Mouse (Mus musculus): ENCODE results near the gene G430095P16Rik.

G430095P16Rik gene

GRCm38 (mm10) chr8:84703466-84704249 lies 19.1 kb upstream of the G430095P16Rik start:
- DNase-seq = no peak

- peak; percentile 55 to 71 for DNase-seq
Observed at GRCm38 (mm10) chr8:84704356-84704755, 18.5 kb upstream of the G430095P16Rik start.

- no peak for DNase-seq
Observed at GRCm38 (mm10) chr8:84704867-84705831, 17.7 kb upstream of the G430095P16Rik start.

GRCm38 (mm10) chr8:84705960-84706359 lies 16.8 kb upstream of the G430095P16Rik start:
- no peak for DNase-seq

GRCm38 (mm10) chr8:84706610-84707266 lies 16.1 kb upstream of the G430095P16Rik start:
- no peak for DNase-seq

GRCm38 (mm10) chr8:84707267-84707883 lies 15.4 kb upstream of the G430095P16Rik start:
- no peak for DNase-seq

- DNase-seq = no peak
Observed at GRCm38 (mm10) chr8:84708071-84708541, 14.7 kb upstream of the G430095P16Rik start.

- DNase-seq = peak; percentile 87 to 92
Observed at GRCm38 (mm10) chr8:84708774-84709475, 13.9 kb upstream of the G430095P16Rik start.

GRCm38 (mm10) chr8:84709931-84710330 lies 12.9 kb upstream of the G430095P16Rik start:
- DNase-seq = no peak

- DNase-seq = no peak
Observed at GRCm38 (mm10) chr8:84711312-84711711, 11.5 kb upstream of the G430095P16Rik start.

GRCm38 (mm10) chr8:84711933-84712758 lies 10.7 kb upstream of the G430095P16Rik start:
- no peak for DNase-seq

- DNase-seq = no peak
Observed at GRCm38 (mm10) chr8:84712759-84713120, 10.1 kb upstream of the G430095P16Rik start.

- DNase-seq = no peak
Observed at GRCm38 (mm10) chr8:84713381-84713780, 9.4 kb upstream of the G430095P16Rik start.

- DNase-seq = no peak
Observed at GRCm38 (mm10) chr8:84714161-84714560, 8.6 kb upstream of the G430095P16Rik start.

GRCm38 (mm10) chr8:84715893-84716468 lies 6.8 kb upstream of the G430095P16Rik start:
- no peak for DNase-seq

- no peak for DNase-seq
Observed at GRCm38 (mm10) chr8:84716790-84717189, 6.0 kb upstream of the G430095P16Rik start.

GRCm38 (mm10) chr8:84718476-84718875 lies 4.3 kb upstream of the G430095P16Rik start:
- no peak for DNase-seq

- peak in 1 of 2 experiments; percentile 49 for DNase-seq
Observed at GRCm38 (mm10) chr8:84718959-84719690, 3.7 kb upstream of the G430095P16Rik start.

GRCm38 (mm10) chr8:84722530-84722849 lies 317 bp upstream of the G430095P16Rik start:
- no peak for DNase-seq

GRCm38 (mm10) chr8:84723571-84723900 lies 729 bp downstream of the G430095P16Rik start:
- DNase-seq = peak in 1 of 2 experiments; percentile 26
